Mouse (Mus musculus) C2C12 (cell line): Measurements from ENCODE around the gene Igsf9b. TPM values are rescaled to one million over a fixed set of nuclear protein-coding genes. Genes with fewer than 3 reads are reported as not detected.

Experiments used
- H3K27me3 ChIP-seq: one replicate; pipeline ENCODE4 v1.6.1; 2011; ENCODE audit not compliant: control insufficient read depth, insufficient read depth, insufficient read length
- H3K36me3 ChIP-seq: one replicate; pipeline ENCODE4 v1.6.1; 2011; ENCODE audit not compliant: control insufficient read depth, insufficient read depth
- H3K4me3 ChIP-seq: one replicate; pipeline ENCODE4 v1.5.1; 2011; ENCODE audit warnings: mild to moderate bottlenecking, control low read depth; ENCODE audit not compliant: poor library complexity, insufficient read depth, severe bottlenecking
- H3K79me2 ChIP-seq: one replicate; pipeline ENCODE4 v1.6.1; 2011; ENCODE audit not compliant: control insufficient read depth, insufficient read depth
- H3K79me3 ChIP-seq: one replicate; pipeline ENCODE4 v1.6.1; 2011; ENCODE audit warnings: low read depth, control low read depth
- H3ac ChIP-seq: one replicate; pipeline ENCODE3; 2011; ENCODE audit warnings: low read depth; ENCODE audit not compliant: control insufficient read depth, insufficient read length
- CEBPB ChIP-seq: IDR thresholded peaks from one replicate; pipeline ENCODE4 v1.6.1; 2011; ENCODE audit warnings: low read depth, mild to moderate bottlenecking, control low read depth, moderate library complexity
- CTCF ChIP-seq: IDR thresholded peaks from one replicate; pipeline ENCODE4 v1.5.1; 2011; ENCODE audit not compliant: control insufficient read depth, insufficient read depth, insufficient read length
- FOSL1 ChIP-seq: IDR thresholded peaks from one replicate; pipeline ENCODE4 v1.8.0; 2011; ENCODE audit warnings: mild to moderate bottlenecking, low read length; ENCODE audit not compliant: poor library complexity, insufficient read depth, severe bottlenecking
- MAX ChIP-seq: IDR thresholded peaks from one replicate; pipeline ENCODE4 v1.6.1; 2011; ENCODE audit warnings: mild to moderate bottlenecking, control low read depth
- MYOD1 ChIP-seq: IDR thresholded peaks from one replicate; pipeline ENCODE4 v1.6.1; 2011; ENCODE audit warnings: low read depth; ENCODE audit not compliant: control insufficient read depth, insufficient read length
- MYOG ChIP-seq: IDR thresholded peaks from one replicate; pipeline ENCODE4 v1.6.1; 2011; ENCODE audit not compliant: control insufficient read depth, insufficient read length; ENCODE audit errors: extremely low read depth
- USF1 ChIP-seq: IDR thresholded peaks from one replicate; pipeline ENCODE4 v1.6.1; 2011; ENCODE audit warnings: low read depth, mild to moderate bottlenecking, control low read depth, moderate library complexity
- polyA plus RNA-seq: library from polyadenylated mRNA; unstranded; fragments of >200 nt; fragmentation: generic; extraction: Trizol; gene quantifications from one replicate; pipeline ENCODE4 v1.2.1, GENCODE M21; 2012; ENCODE audit warnings: missing spikeins

Gene Igsf9b
- polyA plus RNA-seq, 1 experiment: 0.15 TPM

DNA sequence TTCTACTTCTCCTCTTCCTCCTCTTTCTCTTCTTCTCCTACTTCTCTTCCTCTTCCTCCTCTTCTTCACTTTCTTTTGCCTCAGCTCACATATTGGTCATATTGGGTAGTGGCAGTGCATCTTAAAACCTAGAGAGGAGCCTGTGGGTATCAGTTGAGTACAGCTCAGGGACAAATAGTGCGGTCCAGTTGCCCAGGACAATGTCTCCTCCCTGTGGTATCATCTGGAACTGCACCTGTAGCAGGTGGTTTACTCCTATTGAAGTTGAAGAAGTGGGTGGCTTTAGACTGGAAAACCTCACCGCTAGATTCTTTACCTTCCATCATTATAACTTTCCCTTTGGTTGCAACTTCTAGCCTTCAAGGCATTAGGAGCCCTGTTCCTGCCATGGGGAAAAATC is 26.9 kb downstream of the Igsf9b start:
- TF ChIP-seq MYOG (no peak), CTCF (peak; percentile 64), USF1 (no peak), MYOD1 (no peak)
- no peaks in the 10 kb centered on the region for H3K36me3 ChIP-seq
- no peaks in the 10 kb centered on the region for H3K27me3 ChIP-seq

DNA sequence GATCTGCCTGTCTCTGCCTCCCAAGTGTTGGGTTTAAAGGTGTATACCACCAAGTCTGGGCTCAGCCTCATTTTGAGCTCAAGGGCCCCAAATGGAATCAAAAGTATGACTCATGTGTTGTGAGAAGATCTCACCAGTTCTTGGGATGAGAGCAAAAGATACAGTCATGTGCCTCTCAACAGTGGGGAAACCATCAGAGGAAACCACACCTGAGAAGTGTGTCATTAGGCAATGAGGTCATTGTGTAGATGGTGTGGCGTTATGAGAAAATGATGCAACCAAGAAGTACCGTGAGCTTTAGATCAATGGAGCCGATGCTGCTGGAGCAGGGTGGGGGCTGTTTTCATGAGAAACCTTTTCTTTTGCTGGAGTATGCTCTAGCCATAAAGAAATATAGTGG is 28.6 kb downstream of the Igsf9b start:
- no peaks in the 10 kb centered on the region for H3K27me3 ChIP-seq
- no peaks in the 10 kb centered on the region for H3K36me3 ChIP-seq
- H3ac ChIP-seq: no peak overlapping the region
- no peak overlapping the region for H3K4me3 ChIP-seq
- H3K79me2 ChIP-seq: no peaks in the 10 kb centered on the region
- TF ChIP-seq FOSL1 (no peak), MYOD1 (no peak)
- H3K79me3 ChIP-seq: no peaks in the 10 kb centered on the region

More for the DNA sequence above, 26.9 kb downstream of the Igsf9b start:
- H3K4me3 ChIP-seq: no peak overlapping the region
- H3K79me3 ChIP-seq: no peaks in the 10 kb centered on the region
- H3ac ChIP-seq: no peak overlapping the region
- H3K79me2 ChIP-seq: no peaks in the 10 kb centered on the region

DNA sequence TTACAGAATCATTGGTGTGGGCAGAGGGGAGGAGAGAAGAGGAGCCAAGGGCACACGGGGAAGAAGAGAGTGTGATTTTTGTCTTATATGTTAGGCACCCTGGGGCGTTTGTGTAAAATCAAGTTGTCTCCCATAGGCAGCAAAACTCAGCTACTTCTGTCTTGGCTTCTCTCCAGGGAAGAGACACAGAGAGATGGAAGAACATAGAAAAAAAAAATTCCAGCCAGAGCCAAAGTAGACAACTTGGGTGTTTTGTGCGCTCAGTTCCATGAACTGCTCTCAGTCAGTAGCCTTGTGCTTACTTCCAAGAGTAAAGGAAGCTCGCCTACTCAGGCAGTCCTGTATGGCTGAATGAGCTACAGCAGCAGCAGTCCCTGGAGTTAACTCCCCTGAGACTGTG is 31.4 kb downstream of the Igsf9b start:
- Histone ChIP-seq H3ac (no peak overlapping the region), H3K4me3 (no peak overlapping the region), H3K36me3 (no peaks in the 10 kb centered on the region), H3K27me3 (no peaks in the 10 kb centered on the region), H3K79me2 (no peaks in the 10 kb centered on the region), H3K79me3 (no peaks in the 10 kb centered on the region)
- TF ChIP-seq CEBPB (no peak), USF1 (no peak), MYOD1 (no peak), FOSL1 (no peak), MYOG (no peak), CTCF (no peak), MAX (no peak)

DNA sequence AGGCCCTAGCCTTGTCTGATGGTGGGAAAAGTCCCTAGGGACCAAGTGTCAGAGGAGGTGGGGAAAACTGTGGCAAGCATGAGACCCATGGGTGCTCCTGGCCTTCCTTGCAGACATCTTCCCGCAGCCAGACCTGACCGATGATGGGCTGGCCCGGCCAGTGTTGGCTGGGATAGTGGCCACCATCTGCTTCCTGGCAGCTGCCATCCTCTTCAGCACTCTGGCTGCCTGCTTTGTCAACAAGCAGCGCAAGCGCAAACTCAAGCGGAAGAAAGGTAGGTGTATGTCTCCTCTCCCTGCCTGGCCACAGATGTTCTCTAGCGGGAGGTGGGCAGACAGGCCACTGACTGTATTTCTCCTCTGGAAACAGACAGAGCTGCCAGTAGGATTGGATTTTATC is 32.5 kb downstream of the Igsf9b start:
- Histone ChIP-seq H3K79me2 (no peaks in the 10 kb centered on the region), H3K79me3 (no peaks in the 10 kb centered on the region), H3K36me3 (no peaks in the 10 kb centered on the region), H3K27me3 (no peaks in the 10 kb centered on the region), H3ac (no peak overlapping the region), H3K4me3 (no peak overlapping the region)
- TF ChIP-seq MYOD1 (no peak), MYOG (no peak), CEBPB (no peak), FOSL1 (no peak), CTCF (no peak), MAX (no peak), USF1 (no peak)

DNA sequence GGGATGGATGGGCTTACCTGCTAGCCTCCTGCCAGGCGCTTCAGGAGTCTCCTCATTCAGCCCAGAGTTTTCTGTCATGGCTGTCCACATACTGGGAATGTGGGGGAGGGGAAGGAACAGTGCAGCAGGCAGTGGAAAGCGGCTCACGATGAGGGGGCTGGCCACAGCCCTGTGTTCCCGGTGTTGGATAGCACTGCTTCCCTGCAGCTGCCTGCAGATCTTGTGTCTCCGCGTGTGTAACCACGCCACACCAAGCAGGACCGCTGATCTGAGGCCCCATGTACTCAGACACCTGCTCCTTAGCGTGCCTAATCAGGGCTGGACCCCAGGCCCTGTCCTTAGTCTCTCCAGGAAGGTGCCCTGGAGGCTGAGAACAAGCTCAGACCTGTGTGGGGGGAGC is 35.9 kb downstream of the Igsf9b start:
- Histone ChIP-seq H3K36me3 (no peaks in the 10 kb centered on the region), H3ac (no peak overlapping the region), H3K27me3 (no peaks in the 10 kb centered on the region), H3K79me2 (no peaks in the 10 kb centered on the region), H3K4me3 (no peak overlapping the region), H3K79me3 (no peaks in the 10 kb centered on the region)
- TF ChIP-seq USF1: no peak
- TF ChIP-seq MAX: no peak
- TF ChIP-seq FOSL1: no peak
- no peak for TF ChIP-seq MYOG
- no peak for TF ChIP-seq CEBPB
- no peak for TF ChIP-seq MYOD1
- no peak for TF ChIP-seq CTCF

DNA sequence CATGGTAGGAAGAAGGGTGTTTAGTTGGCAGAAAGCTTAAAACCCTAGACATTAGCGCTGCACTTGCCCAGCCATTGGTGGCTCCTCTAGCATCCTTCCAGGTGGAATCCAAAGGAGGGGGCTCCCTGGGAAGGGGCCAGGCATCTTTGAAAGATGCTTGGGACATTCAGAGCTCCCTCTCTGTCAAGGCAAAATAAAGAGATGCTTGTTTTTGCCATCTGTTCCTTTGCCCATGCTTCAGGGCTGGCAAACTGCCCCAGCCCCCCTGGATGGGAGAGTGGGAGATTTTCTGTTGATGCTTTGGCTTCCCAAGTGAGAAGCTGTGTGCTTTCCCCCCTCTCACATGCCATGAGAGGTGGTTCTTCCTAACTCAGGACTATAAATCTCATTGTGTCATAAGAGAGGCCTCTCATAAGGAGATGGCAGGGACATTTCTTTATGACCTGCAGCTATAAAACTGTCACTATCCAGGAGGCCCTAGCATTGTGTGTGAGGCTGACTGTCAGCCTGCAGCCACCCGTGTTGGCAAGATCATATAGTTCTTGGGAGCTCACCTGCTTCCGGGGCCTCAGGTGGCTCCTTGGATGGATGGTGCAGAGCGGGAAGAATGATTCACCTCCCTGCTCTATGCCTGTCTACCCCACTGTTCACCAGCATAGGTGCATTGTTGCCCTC is 38.1 kb downstream of the Igsf9b start:
- Histone ChIP-seq H3K4me3 (no peak overlapping the region), H3K27me3 (no peaks in the 10 kb centered on the region), H3K36me3 (no peaks in the 10 kb centered on the region), H3K79me3 (no peaks in the 10 kb centered on the region), H3ac (no peak overlapping the region), H3K79me2 (no peaks in the 10 kb centered on the region)
- TF ChIP-seq USF1 (no peak), MYOG (no peak), MAX (no peak), CTCF (no peak), CEBPB (no peak), MYOD1 (no peak), FOSL1 (no peak)
